ENCODE assay signal across 8 mouse cellular contexts in genomic region chr5:124628448-124629363, GRCm38 (mm10). TPM values are rescaled to one million over a fixed set of nuclear protein-coding genes. Genes with fewer than 3 reads are reported as not detected.
A peak's percentile ranks its signal among the peaks of the same experiment; 100 is the strongest.
DNase-seq lines count a peak whose midpoint lies in the region; ATAC-seq and TF ChIP-seq lines count a peak whose summit lies in the region.

Gene Atp6v0a2 (plus strand): TSS chr5:124628576.

- H3K27me3 ChIP-seq in E14TG2a.4 (ENCODE audit: insufficient read depth, low read length) = no peaks in the 10 kb centered on the region
- no peaks in the 10 kb centered on the region for H3K27me3 ChIP-seq in forebrain, embryonic 13.5 days
- no peaks in the 10 kb centered on the region for H3K27me3 ChIP-seq in liver, postnatal 0 days (ENCODE audit: insufficient read depth, low read length)
- peaks cover 4% of the 10 kb centered on the region; the same call in 1 of the 2 replicates for H3K27me3 ChIP-seq in neural tube, embryonic 14.5 days (ENCODE audit: control insufficient read depth, insufficient read depth, low read length)

- H3K36me3 ChIP-seq in E14TG2a.4 (ENCODE audit: insufficient read depth, low read length) = peaks cover 40% of the 10 kb centered on the region
- H3K36me3 ChIP-seq in forebrain, embryonic 13.5 days (ENCODE audit: poor library complexity, severe bottlenecking) = peaks cover 25% of the 10 kb centered on the region
- no peaks in the 10 kb centered on the region for H3K36me3 ChIP-seq in liver, postnatal 0 days (replicated peaks; ENCODE audit: insufficient read depth, low read length)
- H3K36me3 ChIP-seq in neural tube, embryonic 14.5 days (ENCODE audit: control insufficient read depth, insufficient read depth, low read length) = no peaks in the 10 kb centered on the region

- intact Hi-C loops in heart, postnatal 10 days (cut with DNase I) = loop anchor here (2.0 kb wide), 1 partner anchor 30 kb away; no protein-coding TSS in a partner anchor

- TF ChIP-seq EP300 in liver, postnatal 0 days (IDR thresholded peaks at IDR 0.05; ENCODE audit: low read depth) = peak; percentile 32; the same call in 1 of the 2 replicates

- peak within 1 kb of the TSS; percentile 97 for H3K4me3 ChIP-seq in E14TG2a.4 (replicated peaks; ENCODE audit: low read length)
- H3K4me3 ChIP-seq in forebrain, embryonic 13.5 days = peak within 1 kb of the TSS; percentile 99
- H3K4me3 ChIP-seq in liver, postnatal 0 days (ENCODE audit: low read depth, low read length) = peak within 1 kb of the TSS; percentile 88
- H3K4me3 ChIP-seq in neural tube, embryonic 14.5 days (ENCODE audit: low read depth, low read length) = peak within 1 kb of the TSS; percentile 93

- WGBS in forebrain, embryonic 13.5 days = under 1% methylated on average over 54 of the region's 58 CpGs
- WGBS in large intestine, adult 2 months = 1% methylated on average over 57 of the region's 58 CpGs
- WGBS in liver, postnatal 0 days (ENCODE audit: insufficient replicate concordance) = under 1% methylated on average over 53 of the region's 58 CpGs
- WGBS in neural tube, embryonic 14.5 days = under 1% methylated on average over 58 of the region's 58 CpGs

- peak; percentile 89 for DNase-seq in c-Kit-positive CD71-positive TER-119-positive erythroid progenitor cells, embryonic 14.5 days (ENCODE audit: low spot score)
- DNase-seq in heart, postnatal 10 days = peak; percentile 97 to 99
- DNase-seq in large intestine, adult 2 months (ENCODE audit: low read depth, low spot score) = no peak
- DNase-seq in liver, postnatal 0 days = peak; percentile 98
- DNase-seq in testis, postnatal 10 days (ENCODE audit: low spot score) = peak; percentile 99

- H3K4me1 ChIP-seq in E14TG2a.4 (replicated peaks; ENCODE audit: low read depth, low read length) = peaks cover 42% of the 10 kb centered on the region
- H3K4me1 ChIP-seq in forebrain, embryonic 13.5 days = peaks cover 16% of the 10 kb centered on the region
- H3K4me1 ChIP-seq in liver, postnatal 0 days (ENCODE audit: insufficient read depth) = peaks cover 19% of the 10 kb centered on the region
- H3K4me1 ChIP-seq in neural tube, embryonic 14.5 days (ENCODE audit: control insufficient read depth, insufficient read depth, low read length) = peaks cover 13% of the 10 kb centered on the region

- H3K27ac ChIP-seq in forebrain, embryonic 13.5 days = peak within 1 kb of the TSS; percentile 54
- H3K27ac ChIP-seq in liver, postnatal 0 days (ENCODE audit: low read depth) = peak within 1 kb of the TSS; percentile 91
- H3K27ac ChIP-seq in neural tube, embryonic 14.5 days (ENCODE audit: low read depth, low read length) = peak within 1 kb of the TSS; percentile 60

- no peak for TF ChIP-seq CTCF in E14TG2a.4 (conservative IDR thresholded peaks at IDR 0.05; ENCODE audit: low read length)
- no peak for TF ChIP-seq CTCF in liver, postnatal 0 days (IDR thresholded peaks at IDR 0.05; ENCODE audit: low read depth)

- peak within 1 kb of the TSS; percentile 96 for H3K4me2 ChIP-seq in forebrain, embryonic 13.5 days
- H3K4me2 ChIP-seq in liver, postnatal 0 days (ENCODE audit: low read depth, low read length) = peak within 1 kb of the TSS; percentile 84
- peak within 1 kb of the TSS; percentile 94 for H3K4me2 ChIP-seq in neural tube, embryonic 14.5 days (ENCODE audit: low read depth, low read length)

- peak; percentile 98 for ATAC-seq in forebrain, embryonic 13.5 days
- ATAC-seq in liver, postnatal 0 days = peak; percentile 98
- peak; percentile 96 for ATAC-seq in neural tube, embryonic 14.5 days (ENCODE audit: low read depth)

- no peaks in the 10 kb centered on the region for H3K9me3 ChIP-seq in E14TG2a.4 (ENCODE audit: low read length)
- H3K9me3 ChIP-seq in forebrain, embryonic 13.5 days (replicated peaks) = no peaks in the 10 kb centered on the region
- H3K9me3 ChIP-seq in liver, postnatal 0 days (ENCODE audit: low read length) = no peaks in the 10 kb centered on the region
- H3K9me3 ChIP-seq in neural tube, embryonic 14.5 days (ENCODE audit: control insufficient read depth, low read length) = no peaks in the 10 kb centered on the region

- H3K9ac ChIP-seq in forebrain, embryonic 13.5 days = peak within 1 kb of the TSS; percentile 94
- peak within 1 kb of the TSS; percentile 87 for H3K9ac ChIP-seq in liver, postnatal 0 days (replicated peaks)
- H3K9ac ChIP-seq in neural tube, embryonic 14.5 days (replicated peaks; ENCODE audit: low read depth, low read length) = peak within 1 kb of the TSS; percentile 93

RNA-seq across cellular contexts. Expression of gene Atp6v0a2, which starts in this region (rescaled TPM):
- 44.7 and 45.9 TPM in 2 replicates for polyA plus RNA-seq in forebrain, embryonic 13.5 days (2015; fragmentation: Nextera tagmentation; extraction: Ambion mirVana)
- total RNA-seq in heart, postnatal 10 days (2021) = 10 to 100 TPM; 34.5 to 35.9 TPM
- 90.0 and 137 TPM in 2 replicates for polyA plus RNA-seq in large intestine, adult 2 months (2012; rRNA removed)
- 9.6 and 12.4 TPM in 2 replicates for polyA plus RNA-seq in liver, postnatal 0 days (2015; fragmentation: Nextera tagmentation; extraction: Ambion mirVana)
- polyA plus RNA-seq in neural tube, embryonic 14.5 days (2014; fragmentation: Nextera tagmentation; extraction: Ambion mirVana) = 39.4 and 43.0 TPM in 2 replicates
